Mouse (Mus musculus): ENCODE measurements around the gene Nfkbia. TPM values are rescaled to one million over a fixed set of nuclear protein-coding genes. Genes with fewer than 3 reads are reported as not detected.

Nfkbia gene
- polyA plus RNA-seq, 1 experiment from 2014 or later, result 75.2 TPM

DNA sequence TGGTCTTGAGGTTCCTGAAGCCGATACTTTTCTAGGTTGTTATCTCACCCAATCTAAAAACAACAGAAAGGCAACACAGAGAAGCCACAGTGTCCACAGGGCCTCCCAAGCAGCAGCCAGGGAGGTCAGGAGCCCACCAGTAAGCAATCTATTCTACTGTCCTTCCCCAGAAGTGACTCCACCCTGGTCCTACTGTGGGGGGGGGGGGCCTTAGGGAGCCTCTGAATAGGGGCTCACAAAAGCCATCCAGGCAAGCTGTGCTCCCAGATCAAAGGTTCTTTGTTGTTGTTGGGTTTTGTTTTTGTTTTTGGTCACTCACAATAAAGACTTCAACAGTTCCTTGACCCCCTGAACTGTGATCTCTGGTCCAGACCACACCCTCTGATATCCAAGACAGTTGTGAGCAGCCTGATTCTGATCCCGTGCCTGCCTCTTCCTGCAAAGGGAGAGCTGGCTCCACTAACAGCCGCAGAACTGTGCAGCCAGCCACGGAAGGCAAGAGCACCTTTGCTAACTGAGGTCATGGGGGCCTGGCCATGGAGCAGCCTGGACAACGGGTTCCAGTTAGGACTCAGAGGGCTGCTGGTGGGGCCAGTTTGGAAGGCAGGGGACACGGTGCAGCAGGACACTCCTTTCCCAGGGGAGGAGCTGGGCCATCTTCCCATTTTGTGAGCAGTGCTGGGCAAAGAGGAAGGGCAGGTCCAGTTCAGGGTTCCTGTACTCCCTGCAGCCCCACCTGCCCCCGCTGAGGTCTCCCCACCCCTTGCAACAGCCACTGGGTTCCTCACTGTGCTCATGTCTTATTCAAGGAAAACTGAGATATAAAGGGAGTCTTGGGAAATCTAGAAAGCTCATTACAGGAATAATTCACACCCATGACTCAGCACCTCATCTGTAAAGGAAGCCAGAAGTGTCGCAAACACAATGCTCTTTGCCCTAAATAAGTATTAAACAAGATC is 18.9 kb downstream of the Nfkbia start:
- Histone ChIP-seq H3K27me3 (ENCODE audit: control insufficient read depth, insufficient read depth, low read length) (no peaks in the 10 kb centered on the region), H3K4me1 (ENCODE audit: control insufficient read depth, insufficient read depth, low read length) (peaks cover 12% of the 10 kb centered on the region), H3K9me3 (ENCODE audit: control insufficient read depth, low read length) (no peaks in the 10 kb centered on the region), H3K4me3 (ENCODE audit: low read length) (no peak overlapping the region), H3K27ac (ENCODE audit: low read depth, low read length) (no peak overlapping the region), H3K9ac (ENCODE audit: low read depth, low read length) (no peak overlapping the region), H3K4me2 (replicated peaks; ENCODE audit: low read depth, low read length) (no peak overlapping the region), H3K36me3 (ENCODE audit: control insufficient read depth, insufficient read depth, low read length) (no peaks in the 10 kb centered on the region)
- 22% methylated on average over 8 of the region's 8 CpGs for WGBS
- ATAC-seq (ENCODE audit: low FRiP score, low TSS enrichment), result peak; percentile 71

DNA sequence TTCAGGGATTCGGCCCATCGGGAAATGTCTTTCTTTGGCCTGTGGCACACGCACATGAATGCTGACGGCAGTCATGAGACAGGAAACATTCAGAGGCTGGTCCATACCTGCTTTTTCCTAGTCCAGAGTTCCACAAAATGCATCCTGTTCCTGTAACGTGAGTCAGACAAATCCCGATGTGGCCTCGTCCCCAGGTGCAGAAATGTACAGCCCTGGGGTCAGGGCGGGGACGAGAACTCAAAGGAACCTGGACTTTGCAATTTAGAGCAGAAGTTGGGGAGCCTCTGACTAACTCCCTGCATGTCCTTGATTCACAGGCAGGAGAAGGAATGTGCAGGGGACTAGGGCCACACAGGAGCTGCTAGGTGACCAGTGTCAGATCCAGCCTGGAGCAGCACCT is 21.1 kb downstream of the Nfkbia start:
- Histone ChIP-seq H3K9ac (ENCODE audit: low read depth, low read length) (no peak overlapping the region), H3K4me3 (ENCODE audit: low read length) (no peak overlapping the region), H3K27ac (ENCODE audit: low read depth, low read length) (no peak overlapping the region), H3K9me3 (ENCODE audit: control insufficient read depth, low read length) (no peaks in the 10 kb centered on the region), H3K36me3 (ENCODE audit: control insufficient read depth, insufficient read depth, low read length) (no peaks in the 10 kb centered on the region), H3K4me1 (ENCODE audit: control insufficient read depth, insufficient read depth, low read length) (peaks cover 17% of the 10 kb centered on the region), H3K4me2 (replicated peaks; ENCODE audit: low read depth, low read length) (no peak overlapping the region), H3K27me3 (ENCODE audit: control insufficient read depth, insufficient read depth, low read length) (no peaks in the 10 kb centered on the region)
- ATAC-seq (ENCODE audit: low FRiP score, low TSS enrichment), result no peak
- WGBS, result 87% methylated on average over 9 of the region's 9 CpGs

DNA sequence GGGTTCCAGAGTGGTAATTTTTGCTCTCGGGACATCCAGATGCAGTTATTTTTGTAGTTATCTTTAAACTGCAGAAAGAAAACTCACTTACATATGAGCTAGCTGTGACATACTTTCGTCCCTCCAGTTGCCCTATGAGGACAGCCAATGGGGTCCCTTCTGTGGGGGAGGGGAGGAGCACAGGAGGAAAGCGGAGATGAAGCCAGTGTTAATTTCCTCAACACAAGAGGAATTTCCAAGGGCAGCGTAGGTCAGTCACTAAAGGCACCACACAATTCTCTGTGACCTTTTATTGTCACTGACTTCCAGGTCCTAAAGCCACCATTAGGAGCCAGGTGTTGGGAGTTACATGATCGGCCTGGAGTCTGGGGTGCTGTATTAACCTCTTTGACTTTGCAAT is 22.0 kb downstream of the Nfkbia start:
- Histone ChIP-seq H3K4me1 (ENCODE audit: control insufficient read depth, insufficient read depth, low read length) (peaks cover 20% of the 10 kb centered on the region), H3K27me3 (ENCODE audit: control insufficient read depth, insufficient read depth, low read length) (no peaks in the 10 kb centered on the region)

DNA sequence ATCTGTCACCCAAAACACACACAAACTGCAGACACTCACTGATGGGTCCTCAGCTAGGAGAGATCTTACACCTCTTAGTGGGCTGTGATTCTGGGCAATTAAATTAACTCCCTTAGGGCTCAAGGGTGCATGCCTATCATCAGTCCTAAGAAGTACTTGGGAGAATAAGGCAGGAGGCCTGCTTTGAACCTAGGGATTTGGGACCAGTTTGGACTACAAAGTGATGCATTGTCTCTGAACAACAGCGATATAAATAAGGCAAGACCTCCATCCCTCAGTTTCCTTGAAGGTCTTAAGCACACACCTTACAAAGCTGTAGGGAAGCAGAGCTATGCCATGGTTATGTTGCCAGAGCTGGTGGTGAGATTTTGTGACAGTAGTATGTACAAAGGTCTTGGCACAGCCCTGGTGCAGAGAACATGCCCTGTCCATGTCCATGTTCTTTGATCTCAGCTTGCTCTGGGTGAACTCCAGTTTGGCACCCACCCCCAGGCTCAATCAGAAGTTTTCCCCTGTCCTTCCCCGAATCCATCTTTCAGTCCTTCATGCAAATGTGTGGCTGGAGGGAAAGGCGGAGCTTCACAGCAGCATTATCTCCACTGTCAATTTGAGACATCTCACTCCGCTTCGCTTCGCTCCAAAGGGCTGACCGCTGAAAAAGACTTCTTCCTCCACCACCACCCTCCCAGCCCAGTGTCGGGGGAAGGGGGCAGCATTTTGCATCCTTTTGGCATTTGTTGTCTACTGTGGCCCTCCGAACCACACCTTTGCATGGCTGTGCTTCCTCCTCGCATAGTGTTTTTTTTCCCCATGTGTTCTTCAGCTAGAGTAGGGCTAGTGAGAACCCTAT is 24.9 kb downstream of the Nfkbia start:
- H3K9ac ChIP-seq (ENCODE audit: low read depth, low read length), result no peak overlapping the region
- WGBS, result 57% methylated on average over 10 of the region's 10 CpGs
- peaks cover 33% of the 10 kb centered on the region for H3K4me1 ChIP-seq (ENCODE audit: control insufficient read depth, insufficient read depth, low read length)
- H3K36me3 ChIP-seq (ENCODE audit: control insufficient read depth, insufficient read depth, low read length), result no peaks in the 10 kb centered on the region
- no peak overlapping the region for H3K27ac ChIP-seq (ENCODE audit: low read depth, low read length)
- no peak overlapping the region for H3K4me3 ChIP-seq (ENCODE audit: low read length)
- no peak for ATAC-seq (ENCODE audit: low FRiP score, low TSS enrichment)
- no peaks in the 10 kb centered on the region for H3K27me3 ChIP-seq (ENCODE audit: control insufficient read depth, insufficient read depth, low read length)
- H3K9me3 ChIP-seq (ENCODE audit: control insufficient read depth, low read length), result no peaks in the 10 kb centered on the region
- H3K4me2 ChIP-seq (replicated peaks; ENCODE audit: low read depth, low read length), result no peak overlapping the region

More for the DNA sequence above, 22.0 kb downstream of the Nfkbia start:
- no peak overlapping the region for H3K4me2 ChIP-seq (replicated peaks; ENCODE audit: low read depth, low read length)
- no peak for ATAC-seq (ENCODE audit: low FRiP score, low TSS enrichment)
- WGBS, result 27% methylated on average over 5 of the region's 5 CpGs
- no peak overlapping the region for H3K9ac ChIP-seq (ENCODE audit: low read depth, low read length)
- H3K9me3 ChIP-seq (ENCODE audit: control insufficient read depth, low read length), result no peaks in the 10 kb centered on the region
- H3K27ac ChIP-seq (ENCODE audit: low read depth, low read length), result no peak overlapping the region
- no peaks in the 10 kb centered on the region for H3K36me3 ChIP-seq (ENCODE audit: control insufficient read depth, insufficient read depth, low read length)
- no peak overlapping the region for H3K4me3 ChIP-seq (ENCODE audit: low read length)

DNA sequence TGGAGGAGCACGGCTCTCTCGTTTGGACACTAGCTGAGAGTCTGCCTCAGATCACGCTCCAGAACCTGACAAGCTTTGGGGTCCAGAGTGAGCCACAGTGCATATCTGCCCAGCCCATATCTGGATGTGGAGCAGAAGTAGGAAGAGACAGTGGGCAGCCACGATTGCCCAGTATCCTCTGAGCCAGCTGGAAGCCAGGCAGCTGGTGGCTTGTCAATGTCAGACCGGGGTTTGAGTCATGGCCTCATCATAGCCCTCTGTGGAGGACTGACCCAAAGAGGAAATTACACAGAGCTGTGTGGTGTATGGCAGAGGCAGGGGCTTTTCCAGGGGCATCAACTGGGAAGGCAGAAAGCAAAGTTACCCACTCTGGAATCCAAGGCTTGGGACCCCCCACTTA is 25.6 kb downstream of the Nfkbia start:
- WGBS, result 69% methylated on average over 5 of the region's 5 CpGs
- H3K9me3 ChIP-seq (ENCODE audit: control insufficient read depth, low read length), result no peaks in the 10 kb centered on the region
- no peak overlapping the region for H3K4me3 ChIP-seq (ENCODE audit: low read length)
- H3K9ac ChIP-seq (ENCODE audit: low read depth, low read length), result no peak overlapping the region
- H3K27me3 ChIP-seq (ENCODE audit: control insufficient read depth, insufficient read depth, low read length), result no peaks in the 10 kb centered on the region
- H3K4me2 ChIP-seq (replicated peaks; ENCODE audit: low read depth, low read length), result no peak overlapping the region
- peaks cover 33% of the 10 kb centered on the region for H3K4me1 ChIP-seq (ENCODE audit: control insufficient read depth, insufficient read depth, low read length)
- no peak for ATAC-seq (ENCODE audit: low FRiP score, low TSS enrichment)
- H3K36me3 ChIP-seq (ENCODE audit: control insufficient read depth, insufficient read depth, low read length), result no peaks in the 10 kb centered on the region
- no peak overlapping the region for H3K27ac ChIP-seq (ENCODE audit: low read depth, low read length)

DNA sequence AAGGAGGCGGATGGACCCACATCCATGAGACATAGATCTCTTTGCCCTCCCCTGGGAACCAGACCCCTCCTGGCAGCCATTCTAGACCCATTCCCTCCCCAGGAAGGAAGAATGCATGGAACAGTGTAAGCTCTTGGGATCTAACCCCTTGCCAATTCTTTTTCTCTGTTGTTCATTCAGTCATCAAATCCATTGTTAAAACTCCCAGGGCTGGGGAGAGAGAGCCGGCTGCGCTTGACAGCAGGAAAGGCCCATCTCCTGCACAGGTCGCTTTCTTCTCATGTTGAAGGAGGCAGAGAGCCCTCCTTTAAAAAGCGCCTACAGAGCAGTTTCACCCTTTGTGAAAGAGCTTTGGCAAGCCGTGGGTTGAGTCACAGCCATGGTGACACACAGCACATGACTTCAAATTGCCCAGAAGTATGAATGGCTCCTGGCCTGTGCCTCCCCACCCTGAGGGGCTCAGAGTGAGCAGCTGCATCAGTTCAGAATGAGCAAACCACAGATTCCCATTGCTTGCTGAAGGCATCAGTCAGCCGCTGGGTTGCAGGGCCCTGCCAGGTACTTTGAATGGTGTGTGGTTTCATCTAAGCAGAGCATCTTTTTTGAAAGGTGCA is 26.3 kb downstream of the Nfkbia start:
- no peak overlapping the region for H3K27ac ChIP-seq (ENCODE audit: low read depth, low read length)
- 73% methylated on average over 7 of the region's 7 CpGs for WGBS
- no peak overlapping the region for H3K4me2 ChIP-seq (replicated peaks; ENCODE audit: low read depth, low read length)
- no peaks in the 10 kb centered on the region for H3K27me3 ChIP-seq (ENCODE audit: control insufficient read depth, insufficient read depth, low read length)
- no peaks in the 10 kb centered on the region for H3K36me3 ChIP-seq (ENCODE audit: control insufficient read depth, insufficient read depth, low read length)
- H3K4me1 ChIP-seq (ENCODE audit: control insufficient read depth, insufficient read depth, low read length), result peaks cover 37% of the 10 kb centered on the region
- H3K4me3 ChIP-seq (ENCODE audit: low read length), result no peak overlapping the region
- no peaks in the 10 kb centered on the region for H3K9me3 ChIP-seq (ENCODE audit: control insufficient read depth, low read length)
- H3K9ac ChIP-seq (ENCODE audit: low read depth, low read length), result no peak overlapping the region
- ATAC-seq (ENCODE audit: low FRiP score, low TSS enrichment), result no peak

DNA sequence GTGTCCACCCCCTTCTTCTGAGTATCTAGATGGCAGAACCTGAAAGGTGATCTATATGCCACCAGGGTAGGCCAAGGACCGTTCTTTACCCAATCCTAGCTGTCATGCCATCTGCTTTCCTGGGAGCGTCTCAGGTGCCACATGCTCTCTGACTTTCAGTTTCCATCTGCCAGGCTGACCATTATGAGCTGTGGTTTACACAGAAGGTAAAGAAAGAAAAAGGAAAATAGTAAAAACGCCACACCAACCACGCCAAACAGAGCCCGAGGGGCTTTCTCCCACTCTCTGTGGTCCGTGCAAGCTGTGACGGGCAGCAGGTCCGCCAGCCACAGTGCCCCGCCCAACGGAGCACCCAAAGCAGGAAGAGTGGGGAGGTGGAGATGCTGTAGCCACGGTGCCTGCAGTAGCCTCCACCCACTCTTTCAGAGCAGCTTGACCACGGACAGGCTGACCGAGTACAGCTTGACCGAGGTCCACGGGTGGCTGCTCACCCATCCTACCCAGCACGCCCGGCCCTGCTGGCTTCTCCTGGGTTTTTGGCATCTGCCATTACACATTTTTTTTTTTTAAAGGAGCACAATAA is 27.0 kb downstream of the Nfkbia start:
- no peaks in the 10 kb centered on the region for H3K36me3 ChIP-seq (ENCODE audit: control insufficient read depth, insufficient read depth, low read length)
- 53% methylated on average over 17 of the region's 17 CpGs for WGBS
- ATAC-seq (ENCODE audit: low FRiP score, low TSS enrichment), result no peak

DNA sequence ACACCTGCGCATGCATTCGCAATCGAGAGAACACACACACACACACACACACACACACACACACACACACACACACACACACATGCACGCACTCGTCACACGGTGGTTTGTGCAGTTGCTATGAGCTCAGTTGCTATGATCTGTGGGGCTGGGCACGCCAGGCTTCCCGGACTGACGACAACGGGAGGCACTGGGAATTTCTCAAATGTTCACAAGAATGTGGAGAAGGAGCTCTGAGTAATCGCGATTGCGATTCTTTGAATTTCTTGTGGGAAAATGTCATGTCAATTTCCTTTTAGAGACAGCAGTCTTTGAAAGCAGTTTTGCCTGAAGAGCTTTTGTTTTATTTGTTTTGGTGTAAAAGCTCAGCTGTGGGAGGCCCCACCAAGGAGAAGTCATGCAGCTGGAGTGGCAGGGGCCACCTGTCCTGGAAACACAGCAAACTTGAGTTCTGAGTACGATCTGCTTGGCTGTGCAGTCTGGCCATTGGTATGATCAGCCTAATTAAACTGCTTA is 27.5 kb downstream of the Nfkbia start:
- H3K9me3 ChIP-seq (ENCODE audit: control insufficient read depth, low read length), result no peaks in the 10 kb centered on the region
- H3K4me3 ChIP-seq (ENCODE audit: low read length), result no peak overlapping the region
- no peak overlapping the region for H3K4me2 ChIP-seq (replicated peaks; ENCODE audit: low read depth, low read length)
- no peak for ATAC-seq (ENCODE audit: low FRiP score, low TSS enrichment)
- 51% methylated on average over 14 of the region's 14 CpGs for WGBS
- no peaks in the 10 kb centered on the region for H3K36me3 ChIP-seq (ENCODE audit: control insufficient read depth, insufficient read depth, low read length)
- peak overlapping the region; percentile 64; the same call in 1 of the 2 replicates for H3K27ac ChIP-seq (ENCODE audit: low read depth, low read length)
- H3K27me3 ChIP-seq (ENCODE audit: control insufficient read depth, insufficient read depth, low read length), result no peaks in the 10 kb centered on the region
- H3K9ac ChIP-seq (ENCODE audit: low read depth, low read length), result no peak overlapping the region
- H3K4me1 ChIP-seq (ENCODE audit: control insufficient read depth, insufficient read depth, low read length), result peaks cover 42% of the 10 kb centered on the region

More for the DNA sequence above, 27.0 kb downstream of the Nfkbia start:
- H3K4me1 ChIP-seq (ENCODE audit: control insufficient read depth, insufficient read depth, low read length), result peaks cover 37% of the 10 kb centered on the region
- no peak overlapping the region for H3K9ac ChIP-seq (ENCODE audit: low read depth, low read length)
- no peak overlapping the region for H3K27ac ChIP-seq (ENCODE audit: low read depth, low read length)
- H3K4me3 ChIP-seq (ENCODE audit: low read length), result no peak overlapping the region
- H3K27me3 ChIP-seq (ENCODE audit: control insufficient read depth, insufficient read depth, low read length), result no peaks in the 10 kb centered on the region
- 0 out of 2 replicates have a peak overlapping the region, but pooled peaks have one; percentile 10 for H3K4me2 ChIP-seq (replicated peaks; ENCODE audit: low read depth, low read length)
- H3K9me3 ChIP-seq (ENCODE audit: control insufficient read depth, low read length), result no peaks in the 10 kb centered on the region

Measured in kidney, embryonic 14.5 days (tissue).